Mouse (Mus musculus): Measurements from ENCODE around the gene Rfx1. TPM values are rescaled to one million over a fixed set of nuclear protein-coding genes. Genes with fewer than 3 reads are reported as not detected.
A peak's percentile ranks its signal among the peaks of the same experiment; 100 is the strongest.

Gene Rfx1
- polyA plus RNA-seq (2015; fragmentation: Nextera tagmentation; extraction: Ambion mirVana) = 8.7 and 10.1 TPM in 2 replicates

DNA sequence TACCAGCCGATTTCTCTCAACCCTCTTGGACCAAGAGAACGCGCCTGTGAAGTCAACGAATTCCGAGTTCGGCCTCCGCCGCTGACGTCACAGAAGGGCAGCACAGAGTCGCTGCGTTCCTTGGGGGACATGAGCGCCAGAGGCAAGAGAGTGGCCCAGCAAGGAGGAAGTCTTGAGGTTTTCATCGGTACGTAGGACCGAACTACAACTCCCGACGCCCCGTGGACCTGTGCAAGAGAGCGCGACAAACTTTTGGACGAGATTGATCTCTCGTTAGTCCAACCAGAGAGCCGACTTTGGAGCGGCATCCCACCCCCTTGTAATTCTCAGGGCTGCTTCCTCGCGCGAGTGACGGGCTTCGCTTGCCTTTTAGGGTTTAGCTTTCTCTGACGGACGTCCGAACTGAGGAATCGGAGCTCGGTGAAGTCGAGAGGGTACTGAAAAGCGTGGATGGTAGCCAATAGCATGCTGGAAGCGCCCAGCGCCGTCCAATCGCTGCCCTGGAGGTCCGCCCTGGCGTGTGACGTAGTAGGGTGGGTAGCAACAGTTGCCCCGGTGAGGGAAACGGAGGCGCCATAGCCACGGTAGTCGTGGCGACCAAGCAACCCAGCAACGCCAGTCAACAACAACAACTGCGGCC lies at the start of gene Rfx1:
Rfx1 (plus strand) TSS at position 544 of the 640 bp plus-strand sequence.
- Histone ChIP-seq H3K9me3 (no peaks in the 10 kb centered on the region), H3K9ac (peak within 1 kb of the TSS; percentile 83), H3K27me3 (no peaks in the 10 kb centered on the region), H3K4me1 (peaks cover 25% of the 10 kb centered on the region), H3K4me3 (peak within 1 kb of the TSS; percentile 81), H3K27ac (peak within 1 kb of the TSS; percentile 95), H3K36me3 (no peaks in the 10 kb centered on the region), H3K4me2 (peak within 1 kb of the TSS; percentile 76)
- WGBS = under 1% methylated on average over 51 of the region's 51 CpGs
- peak; percentile 99 for ATAC-seq (ENCODE audit: insufficient number of reproducible peaks, insufficient read depth, low FRiP score, low TSS enrichment, low read depth)

DNA sequence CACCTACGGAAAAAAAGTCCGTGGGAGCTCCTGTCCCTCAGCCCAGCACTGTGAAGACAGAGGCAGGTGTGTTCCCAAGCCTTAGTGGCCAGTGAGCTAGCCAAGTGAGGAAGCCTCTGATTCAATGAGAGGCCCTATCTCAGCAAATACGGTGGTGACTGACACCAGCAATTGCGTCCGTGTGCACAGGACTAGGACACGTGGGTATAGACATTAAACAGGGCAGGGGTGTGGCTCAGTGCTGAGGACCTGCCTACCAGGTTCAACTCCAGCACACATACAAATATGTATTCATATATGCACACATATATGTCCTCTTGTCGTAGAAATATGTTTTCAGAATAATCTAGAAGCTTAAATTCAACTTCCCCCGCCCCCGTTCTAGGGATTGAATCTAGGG lies 46.9 kb upstream of the Rfx1 start:
- H3K4me3 ChIP-seq = no peak overlapping the region
- no peaks in the 10 kb centered on the region for H3K36me3 ChIP-seq
- ATAC-seq (ENCODE audit: insufficient number of reproducible peaks, insufficient read depth, low FRiP score, low TSS enrichment, low read depth) = no peak
- no peaks in the 10 kb centered on the region for H3K9me3 ChIP-seq
- H3K9ac ChIP-seq = no peak overlapping the region
- no peak overlapping the region for H3K27ac ChIP-seq
- H3K4me1 ChIP-seq = peaks cover 13% of the 10 kb centered on the region
- peaks cover 37% of the 10 kb centered on the region for H3K27me3 ChIP-seq
- no peak overlapping the region for H3K4me2 ChIP-seq
- WGBS = 78% methylated on average over 9 of the region's 9 CpGs

DNA sequence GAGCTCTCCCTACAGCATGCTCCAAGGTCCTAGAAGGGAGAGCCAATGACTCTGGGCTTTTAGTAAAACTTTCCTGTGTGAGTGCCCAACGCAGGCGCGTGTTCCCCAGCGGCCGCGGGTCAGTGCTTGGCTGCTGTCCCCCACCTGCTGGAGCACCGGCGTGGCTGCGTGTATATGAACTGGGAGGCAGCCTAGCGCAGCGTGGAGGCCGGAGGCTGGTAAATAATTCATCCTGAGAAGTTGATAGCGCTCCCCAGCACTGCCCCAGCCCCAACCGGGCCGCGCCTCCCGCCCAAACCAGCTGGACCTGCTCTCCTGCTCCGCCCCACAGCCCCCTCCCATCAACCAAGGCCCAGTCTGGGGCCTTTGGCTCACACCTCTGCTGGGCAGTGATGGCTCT lies 45.5 kb upstream of the Rfx1 start, which contains the start of gene Palm3:
Palm3 (plus strand) TSS at position 376 of the 400 bp plus-strand sequence.
- H3K9ac ChIP-seq = peak within 1 kb of the TSS; percentile 49; the same call in 1 of the 2 replicates
- H3K4me2 ChIP-seq = peak within 1 kb of the TSS; percentile 33
- ATAC-seq (ENCODE audit: insufficient number of reproducible peaks, insufficient read depth, low FRiP score, low TSS enrichment, low read depth) = no peak
- no peaks in the 10 kb centered on the region for H3K9me3 ChIP-seq
- H3K27me3 ChIP-seq = peaks cover 39% of the 10 kb centered on the region
- 11% methylated on average over 18 of the region's 18 CpGs for whole genome bisulfite sequencing
- 0 out of 2 replicates have a peak within 1 kb of the TSS, but pooled peaks have one; percentile 12 for H3K4me3 ChIP-seq
- H3K36me3 ChIP-seq = no peaks in the 10 kb centered on the region
- H3K4me1 ChIP-seq = peaks cover 17% of the 10 kb centered on the region
- no peak within 1 kb of the TSS for H3K27ac ChIP-seq

DNA sequence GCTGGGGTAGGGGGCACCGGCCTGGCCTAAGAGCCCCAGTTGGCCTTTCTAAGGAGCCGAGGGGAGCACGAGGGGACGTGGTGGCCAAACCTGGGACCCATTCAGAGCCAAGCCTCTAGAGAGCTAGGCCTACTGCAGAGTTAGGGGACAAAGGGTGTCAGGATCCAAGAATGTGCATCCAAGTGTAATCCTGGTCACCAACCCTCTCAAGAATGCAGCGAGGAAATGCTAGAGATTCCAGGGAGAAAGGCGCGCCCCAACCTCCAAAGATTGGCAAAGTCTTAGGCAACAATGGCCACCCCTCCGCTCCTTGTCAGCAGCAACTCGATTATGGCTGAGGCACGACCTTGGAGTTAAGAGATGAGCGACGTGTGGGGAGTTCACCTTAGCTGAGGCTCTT lies 45.1 kb upstream of the Rfx1 start:
- H3K9ac ChIP-seq = no peak overlapping the region; the same call in 1 of the 2 replicates
- H3K4me1 ChIP-seq = peaks cover 21% of the 10 kb centered on the region
- 45% methylated on average over 12 of the region's 12 CpGs for WGBS
- no peaks in the 10 kb centered on the region for H3K36me3 ChIP-seq
- 0 out of 2 replicates have a peak overlapping the region, but pooled peaks have one; percentile 12 for H3K4me3 ChIP-seq
- H3K9me3 ChIP-seq = no peaks in the 10 kb centered on the region
- no peak for ATAC-seq (ENCODE audit: insufficient number of reproducible peaks, insufficient read depth, low FRiP score, low TSS enrichment, low read depth)
- no peak overlapping the region for H3K27ac ChIP-seq
- H3K27me3 ChIP-seq = peaks cover 43% of the 10 kb centered on the region
- peak overlapping the region; percentile 33 for H3K4me2 ChIP-seq

DNA sequence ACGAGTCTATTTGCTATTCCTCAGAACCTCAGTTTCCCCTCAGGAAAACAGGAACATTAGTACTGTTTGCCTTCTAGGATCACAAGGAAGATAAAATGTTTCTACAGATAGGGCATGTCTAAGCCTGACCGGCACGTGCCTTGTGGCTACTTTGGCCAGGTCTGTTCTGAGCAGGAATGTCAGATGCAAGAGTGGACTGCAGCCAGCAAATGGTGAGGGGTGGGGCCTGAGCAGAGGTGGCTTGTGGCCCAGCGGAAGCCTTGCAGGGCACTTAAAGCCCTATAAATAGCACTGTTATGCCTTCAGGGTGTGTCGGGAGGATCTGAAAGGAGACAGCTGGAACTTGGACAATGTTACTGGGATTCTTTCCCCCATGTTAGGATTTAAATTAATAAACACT lies 43.5 kb upstream of the Rfx1 start:
- peaks cover 32% of the 10 kb centered on the region for H3K4me1 ChIP-seq
- H3K9me3 ChIP-seq = no peaks in the 10 kb centered on the region
- WGBS = 20% methylated on average over 5 of the region's 5 CpGs
- H3K27ac ChIP-seq = no peak overlapping the region
- H3K4me2 ChIP-seq = no peak overlapping the region
- no peaks in the 10 kb centered on the region for H3K36me3 ChIP-seq
- peaks cover 57% of the 10 kb centered on the region for H3K27me3 ChIP-seq
- ATAC-seq (ENCODE audit: insufficient number of reproducible peaks, insufficient read depth, low FRiP score, low TSS enrichment, low read depth) = no peak
- H3K9ac ChIP-seq = no peak overlapping the region
- no peak overlapping the region for H3K4me3 ChIP-seq

DNA sequence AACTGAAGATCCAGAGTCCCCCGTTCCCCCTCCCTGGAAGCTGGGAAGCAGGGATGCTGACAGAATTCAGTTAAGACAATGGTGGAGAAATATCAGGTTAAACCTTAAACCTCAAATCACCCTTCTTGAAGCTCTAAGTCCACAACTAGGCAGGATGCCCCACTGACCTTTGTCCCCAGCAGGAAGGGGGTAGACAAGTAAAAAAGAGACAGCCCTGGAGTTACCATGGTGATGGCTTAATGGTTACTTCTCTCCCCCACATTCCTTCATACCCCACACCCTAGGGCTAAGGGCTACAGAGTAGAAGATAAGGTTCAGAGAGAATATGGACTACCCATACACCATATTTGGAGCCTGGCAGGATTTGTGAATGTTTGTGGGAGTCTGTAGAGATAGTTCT lies 43.0 kb upstream of the Rfx1 start:
- H3K4me1 ChIP-seq = peaks cover 32% of the 10 kb centered on the region
- no peak for ATAC-seq (ENCODE audit: insufficient number of reproducible peaks, insufficient read depth, low FRiP score, low TSS enrichment, low read depth)
- H3K4me2 ChIP-seq = no peak overlapping the region
- H3K36me3 ChIP-seq = no peaks in the 10 kb centered on the region
- 54% methylated on average over 1 of the region's 1 CpGs for WGBS
- no peaks in the 10 kb centered on the region for H3K9me3 ChIP-seq
- H3K27ac ChIP-seq = no peak overlapping the region
- H3K9ac ChIP-seq = no peak overlapping the region
- peaks cover 62% of the 10 kb centered on the region for H3K27me3 ChIP-seq
- no peak overlapping the region for H3K4me3 ChIP-seq

DNA sequence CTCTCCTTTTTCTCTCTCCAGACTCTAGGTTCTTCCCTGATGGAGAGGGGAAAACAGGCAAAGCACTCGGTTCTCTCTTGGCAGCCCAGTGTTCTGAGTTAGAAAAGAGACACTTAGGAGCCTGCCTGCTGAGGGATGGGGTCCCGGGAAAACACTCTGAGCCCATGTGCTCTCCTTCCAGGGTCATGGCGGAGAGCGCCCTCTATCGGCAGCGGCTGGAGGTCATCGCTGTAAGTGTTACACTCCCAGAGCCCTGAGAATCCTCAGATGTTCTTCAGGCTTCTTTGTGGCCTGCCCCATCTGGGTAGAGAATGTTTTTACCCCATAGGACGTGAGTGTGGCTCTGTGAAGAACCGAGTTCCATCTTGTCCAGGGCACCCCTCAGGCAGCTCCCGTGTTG lies 42.5 kb upstream of the Rfx1 start:
- peaks cover 62% of the 10 kb centered on the region for H3K27me3 ChIP-seq
- H3K9me3 ChIP-seq = no peaks in the 10 kb centered on the region
- peaks cover 32% of the 10 kb centered on the region for H3K4me1 ChIP-seq
- no peak overlapping the region for H3K4me2 ChIP-seq
- WGBS = 13% methylated on average over 10 of the region's 10 CpGs
- H3K27ac ChIP-seq = no peak overlapping the region
- H3K36me3 ChIP-seq = no peaks in the 10 kb centered on the region
- H3K9ac ChIP-seq = no peak overlapping the region
- no peak overlapping the region for H3K4me3 ChIP-seq
- ATAC-seq (ENCODE audit: insufficient number of reproducible peaks, insufficient read depth, low FRiP score, low TSS enrichment, low read depth) = no peak

DNA sequence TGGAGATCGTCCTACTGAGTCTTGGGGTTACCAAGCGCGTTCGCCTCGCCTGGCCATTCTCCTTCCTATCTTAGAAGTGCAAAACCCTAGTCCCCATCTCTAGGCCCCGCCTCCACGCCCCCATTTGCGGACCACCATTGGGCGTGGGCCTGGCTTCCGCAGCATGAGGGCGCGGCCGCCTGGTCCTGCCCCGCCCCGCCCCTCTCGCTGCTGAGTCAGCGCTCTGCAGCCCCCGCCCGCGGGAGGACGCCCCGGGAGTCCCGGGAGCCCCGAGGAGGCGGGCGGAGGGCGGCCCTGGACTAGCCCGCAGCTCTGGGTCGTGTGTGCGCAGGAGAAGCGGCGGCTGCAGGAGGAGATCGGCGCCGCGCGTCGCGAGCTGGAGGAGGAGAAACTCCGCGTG lies 40.8 kb upstream of the Rfx1 start:
- no peaks in the 10 kb centered on the region for H3K36me3 ChIP-seq
- H3K27me3 ChIP-seq = peaks cover 55% of the 10 kb centered on the region
- peak overlapping the region; percentile 54 for H3K4me3 ChIP-seq
- H3K4me1 ChIP-seq = peaks cover 32% of the 10 kb centered on the region
- peak; percentile 78 for ATAC-seq (ENCODE audit: insufficient number of reproducible peaks, insufficient read depth, low FRiP score, low TSS enrichment, low read depth)
- peak overlapping the region; percentile 70 for H3K9ac ChIP-seq
- H3K27ac ChIP-seq = no peak overlapping the region
- under 1% methylated on average over 41 of the region's 41 CpGs for WGBS
- no peaks in the 10 kb centered on the region for H3K9me3 ChIP-seq
- peak overlapping the region; percentile 84 for H3K4me2 ChIP-seq

DNA sequence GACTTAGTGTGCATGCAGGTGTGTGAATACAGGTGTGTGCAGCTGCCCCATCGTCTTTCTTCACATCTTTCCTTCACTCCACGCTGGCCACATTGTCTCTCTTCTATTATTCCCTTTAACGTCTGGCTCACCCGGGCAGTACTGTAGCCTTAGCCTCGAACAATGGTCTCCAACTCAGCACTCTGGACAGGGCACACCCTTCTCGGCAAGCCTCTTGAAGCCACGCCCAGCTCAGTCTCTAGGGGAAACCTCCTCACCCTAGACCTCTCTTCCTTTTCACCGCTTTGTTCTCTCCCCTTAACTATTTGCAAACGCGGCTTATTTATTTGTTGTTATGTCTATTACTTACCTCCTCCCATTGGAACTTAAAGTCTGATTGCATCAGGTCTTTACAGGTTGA lies 39.2 kb upstream of the Rfx1 start:
- 12% methylated on average over 10 of the region's 10 CpGs for WGBS
- no peak for ATAC-seq (ENCODE audit: insufficient number of reproducible peaks, insufficient read depth, low FRiP score, low TSS enrichment, low read depth)
- H3K9me3 ChIP-seq = no peaks in the 10 kb centered on the region
- H3K4me3 ChIP-seq = no peak overlapping the region
- no peaks in the 10 kb centered on the region for H3K36me3 ChIP-seq
- no peak overlapping the region for H3K9ac ChIP-seq
- H3K27ac ChIP-seq = no peak overlapping the region
- H3K4me2 ChIP-seq = no peak overlapping the region
- peaks cover 39% of the 10 kb centered on the region for H3K27me3 ChIP-seq
- peaks cover 27% of the 10 kb centered on the region; the same call in 1 of the 2 replicates for H3K4me1 ChIP-seq

DNA sequence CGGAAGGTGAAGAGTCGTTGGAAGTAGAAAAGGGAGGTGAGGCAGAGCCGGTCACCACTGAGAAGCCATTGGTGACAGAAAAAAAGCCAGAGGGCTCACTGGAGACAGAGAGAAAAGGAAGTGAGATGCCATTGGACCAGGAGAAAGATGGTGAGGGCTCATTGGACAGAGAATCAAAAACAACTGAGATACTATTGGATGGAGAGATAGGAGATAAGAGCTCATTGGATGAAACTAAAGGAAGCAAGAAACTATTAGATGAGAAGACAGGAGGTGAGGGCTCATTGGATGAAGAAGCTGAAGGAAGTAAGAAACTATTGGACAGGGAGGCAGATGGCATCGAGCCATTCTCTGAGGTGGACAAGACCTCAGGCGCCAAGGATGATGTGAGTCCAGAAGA lies 37.4 kb upstream of the Rfx1 start:
- H3K4me2 ChIP-seq = no peak overlapping the region
- whole genome bisulfite sequencing = 87% methylated on average over 5 of the region's 5 CpGs
- no peak overlapping the region for H3K27ac ChIP-seq
- H3K4me3 ChIP-seq = no peak overlapping the region
- no peaks in the 10 kb centered on the region for H3K9me3 ChIP-seq
- no peak for ATAC-seq (ENCODE audit: insufficient number of reproducible peaks, insufficient read depth, low FRiP score, low TSS enrichment, low read depth)
- H3K36me3 ChIP-seq = no peaks in the 10 kb centered on the region
- H3K4me1 ChIP-seq = peaks cover 23% of the 10 kb centered on the region; the same call in 1 of the 2 replicates
- H3K9ac ChIP-seq = no peak overlapping the region
- peaks cover 27% of the 10 kb centered on the region for H3K27me3 ChIP-seq

DNA sequence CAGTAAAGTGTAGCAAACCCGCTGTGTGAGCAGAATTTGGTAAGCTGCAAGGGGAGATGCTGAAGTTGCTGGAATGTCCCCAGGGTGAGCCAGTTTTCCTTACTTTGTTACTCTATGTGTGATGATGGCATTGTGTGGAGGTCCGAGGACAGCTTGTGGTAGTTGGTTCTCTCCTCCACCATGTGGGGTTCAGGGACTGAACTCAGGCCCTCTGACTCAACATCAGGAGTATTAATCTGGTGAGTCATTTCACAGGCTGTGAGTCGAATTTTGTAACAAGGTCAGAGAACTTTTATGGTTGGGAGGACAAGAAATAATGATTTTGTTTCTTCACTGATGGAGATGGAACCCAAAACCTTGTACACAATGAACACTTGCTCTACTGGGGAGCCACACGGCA lies 33.9 kb upstream of the Rfx1 start:
- Histone ChIP-seq H3K4me2 (no peak overlapping the region), H3K36me3 (no peaks in the 10 kb centered on the region), H3K9ac (no peak overlapping the region), H3K27me3 (peaks cover 21% of the 10 kb centered on the region), H3K4me1 (peaks cover 6% of the 10 kb centered on the region; the same call in 1 of the 2 replicates), H3K9me3 (no peaks in the 10 kb centered on the region), H3K4me3 (no peak overlapping the region), H3K27ac (no peak overlapping the region)
- 74% methylated on average over 4 of the region's 4 CpGs for WGBS
- ATAC-seq (ENCODE audit: insufficient number of reproducible peaks, insufficient read depth, low FRiP score, low TSS enrichment, low read depth) = no peak

DNA sequence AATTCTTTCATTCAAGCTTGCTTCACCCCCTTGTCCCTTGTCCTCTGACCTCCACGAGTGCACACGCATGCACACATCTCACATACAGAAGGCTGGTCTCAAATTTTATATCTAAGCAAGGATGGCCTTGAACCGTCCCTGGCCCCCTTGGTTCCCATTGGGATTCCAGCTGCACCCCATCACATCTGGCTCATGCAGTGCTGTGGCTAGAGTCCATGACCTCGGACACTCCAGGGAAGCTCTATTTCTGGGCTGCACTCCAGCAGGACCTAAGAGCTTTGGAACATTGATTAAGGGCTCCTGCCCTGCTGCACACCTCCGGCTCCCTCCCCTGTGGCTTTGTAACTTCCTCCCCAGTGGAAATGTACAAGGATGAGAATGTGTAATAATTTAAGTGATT lies 28.6 kb upstream of the Rfx1 start:
- Histone ChIP-seq H3K9ac (no peak overlapping the region), H3K27me3 (peaks cover 50% of the 10 kb centered on the region), H3K27ac (no peak overlapping the region), H3K4me1 (peaks cover 17% of the 10 kb centered on the region), H3K9me3 (no peaks in the 10 kb centered on the region), H3K4me2 (no peak overlapping the region), H3K4me3 (no peak overlapping the region), H3K36me3 (no peaks in the 10 kb centered on the region)
- WGBS = 76% methylated on average over 5 of the region's 5 CpGs
- no peak for ATAC-seq (ENCODE audit: insufficient number of reproducible peaks, insufficient read depth, low FRiP score, low TSS enrichment, low read depth)

Data from embryonic facial prominence, embryonic 13.5 days (tissue).